Mouse (Mus musculus): ENCODE measurements around the gene Phf6.

DNA sequence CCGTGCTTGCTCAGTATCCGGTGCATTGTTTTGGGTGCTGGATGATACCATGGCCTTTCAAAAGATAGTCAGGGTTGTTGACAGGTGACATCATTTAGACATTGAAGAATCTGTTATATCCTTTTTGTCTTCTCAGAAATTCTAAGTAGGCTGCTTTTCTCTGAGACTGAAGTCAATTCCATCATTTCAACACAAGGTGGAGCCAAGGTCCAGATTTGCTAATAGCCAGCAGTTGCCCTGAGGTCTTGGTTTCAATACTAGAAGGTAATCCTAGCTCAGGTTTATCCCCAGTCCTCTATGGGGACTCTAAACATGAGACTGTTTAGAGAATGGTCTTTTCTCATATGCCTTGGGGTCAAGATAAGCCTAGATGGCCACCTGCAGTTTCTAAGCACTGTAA is 47.9 kb upstream of the Phf6 start:
- TF ChIP-seq CTCF (IDR thresholded peaks at IDR 0.05; ENCODE audit: control insufficient read depth, insufficient read depth, low read length) (no peak), POLR2A (IDR thresholded peaks at IDR 0.05; ENCODE audit: borderline replicate concordance, control insufficient read depth, low read depth, low read length) (no peak)

Data from bone marrow, adult 2 months (tissue).